Mouse (Mus musculus) ES-Bruce4 (cell line): ENCODE results near the gene Mlycd.

ENCODE experiments used
- EP300 ChIP-seq: IDR thresholded peaks from 2 replicates; pipeline ENCODE4 v1.6.1; 2011; ENCODE audit warnings: low read depth, low read length; ENCODE audit not compliant: insufficient read depth
- POLR2A ChIP-seq: IDR thresholded peaks from one replicate; pipeline ENCODE4 v1.8.1; 2011; ENCODE audit warnings: low read length; ENCODE audit not compliant: insufficient read depth

DNA sequence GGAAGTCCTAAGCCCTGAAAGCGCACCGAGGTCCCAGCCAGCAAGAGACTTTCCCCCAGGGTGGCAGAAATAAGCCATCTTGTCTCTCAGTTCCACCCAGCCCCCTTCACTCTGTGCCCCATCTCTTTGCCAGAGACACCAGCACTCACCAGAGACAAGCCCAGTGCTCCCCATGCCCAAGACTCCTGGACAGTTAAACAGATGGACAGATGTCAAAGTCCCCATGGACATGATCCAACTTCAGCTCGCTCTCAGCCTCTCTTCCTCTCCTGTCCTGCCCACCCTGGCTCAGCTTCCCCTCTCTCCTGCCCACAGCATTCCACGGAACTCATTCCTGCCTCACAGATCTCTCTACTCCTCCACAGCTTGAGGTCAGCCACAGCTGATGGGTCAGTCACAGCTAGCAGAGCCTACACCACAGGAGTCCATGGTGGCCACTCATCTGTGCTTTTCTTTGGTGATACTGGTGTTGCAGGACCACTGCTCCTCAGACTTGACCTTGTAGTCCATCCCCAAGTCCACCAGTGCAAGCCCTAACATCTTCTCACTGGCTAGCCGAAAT lies 34.2 kb downstream of the Mlycd start:
- no peak for TF ChIP-seq EP300
- no peak for TF ChIP-seq POLR2A
